Mouse (Mus musculus): ENCODE measurements around the gene Slx4.
"Not testable (repeated sequence)": the region's sequence is repeated elsewhere in the genome, so short reads cannot be mapped to it uniquely, and the experiment has no call there.

Slx4 gene

GRCm38 (mm10) chr16:4003489-4004398 lies at the start of gene Slx4:
Gene Slx4 (minus strand): TSS chr16:4003770.
- DNase-seq, result peak; percentile 96 to 97

- DNase-seq, result peak in 1 of 2 experiments; percentile 58
Observed at GRCm38 (mm10) chr16:4052601-4053000, 49.0 kb upstream of the Slx4 start.

GRCm38 (mm10) chr16:4045524-4045923 lies 42.0 kb upstream of the Slx4 start:
- DNase-seq, result no peak

- DNase-seq, result peak; percentile 53 to 63
Observed at GRCm38 (mm10) chr16:4044093-4044492, 40.5 kb upstream of the Slx4 start.

- DNase-seq, result peak in 1 of 2 experiments; percentile 55
Observed at GRCm38 (mm10) chr16:4041646-4042045, 38.1 kb upstream of the Slx4 start.

GRCm38 (mm10) chr16:4040206-4040605 lies 36.6 kb upstream of the Slx4 start:
- no peak for DNase-seq

- DNase-seq, result peak; percentile 56 to 59
Observed at GRCm38 (mm10) chr16:4037690-4038089, 34.1 kb upstream of the Slx4 start.

GRCm38 (mm10) chr16:4036807-4037206 lies 33.2 kb upstream of the Slx4 start, which contains the start of gene Dnase1:
Gene Dnase1 (plus strand): TSS chr16:4036942.
- peak; percentile 58 to 70 for DNase-seq

GRCm38 (mm10) chr16:4035575-4035974 lies 32.0 kb upstream of the Slx4 start:
- peak; percentile 73 to 74 for DNase-seq

- DNase-seq, result no peak
Observed at GRCm38 (mm10) chr16:4034476-4034875, 30.9 kb upstream of the Slx4 start.

- no peak for DNase-seq
Observed at GRCm38 (mm10) chr16:4033971-4034370, 30.4 kb upstream of the Slx4 start.

- no peak for DNase-seq
Observed at GRCm38 (mm10) chr16:4032341-4032748, 28.8 kb upstream of the Slx4 start.

GRCm38 (mm10) chr16:4031441-4032274 lies 28.1 kb upstream of the Slx4 start:
- peak; percentile 59 to 73 for DNase-seq

GRCm38 (mm10) chr16:4030501-4030900 lies 26.9 kb upstream of the Slx4 start:
- no peak for DNase-seq

- peak; percentile 92 to 97 for DNase-seq
Observed at GRCm38 (mm10) chr16:4029371-4029841, 25.8 kb upstream of the Slx4 start.

- DNase-seq, result peak; percentile 86 to 88
Observed at GRCm38 (mm10) chr16:4027211-4027610, 23.6 kb upstream of the Slx4 start.

GRCm38 (mm10) chr16:4026672-4027071 lies 23.1 kb upstream of the Slx4 start:
- no peak for DNase-seq

- DNase-seq, result no peak
Observed at GRCm38 (mm10) chr16:4022719-4023118, 19.1 kb upstream of the Slx4 start.

- no peak for DNase-seq
Observed at GRCm38 (mm10) chr16:4021241-4021640, 17.7 kb upstream of the Slx4 start.

- DNase-seq, result not testable (repeated sequence)
Observed at GRCm38 (mm10) chr16:4017466-4017865, 13.9 kb upstream of the Slx4 start.

GRCm38 (mm10) chr16:4016786-4017185 lies 13.2 kb upstream of the Slx4 start:
- not testable (repeated sequence) for DNase-seq

- DNase-seq, result no peak
Observed at GRCm38 (mm10) chr16:4014040-4014668, 10.6 kb upstream of the Slx4 start.
